Mouse (Mus musculus) layer of hippocampus, adult 18-20 months (tissue): ENCODE data around the gene Zfp398. TPM values are rescaled to one million over a fixed set of nuclear protein-coding genes. Genes with fewer than 3 reads are reported as not detected.
A peak's percentile ranks its signal among the peaks of the same experiment; 100 is the strongest.
"Not testable (repeated sequence)": the region's sequence is repeated elsewhere in the genome, so short reads cannot be mapped to it uniquely, and the experiment has no call there.

ENCODE experiments used
- DNase-seq, 2 experiments: peaks; one replicate each; pipeline ENCODE4 v3.0.0; 2022; ENCODE audit warnings: low spot score in 2 of 2
- total RNA-seq, 2 experiments: library from RNA; stranded (reverse); gene quantifications; 2 replicates each; pipeline ENCODE4 v1.2.3; 2021

Zfp398 gene
- total RNA-seq, 2 experiments from 2014 or later: 20.1 to 23.8 TPM

DNA sequence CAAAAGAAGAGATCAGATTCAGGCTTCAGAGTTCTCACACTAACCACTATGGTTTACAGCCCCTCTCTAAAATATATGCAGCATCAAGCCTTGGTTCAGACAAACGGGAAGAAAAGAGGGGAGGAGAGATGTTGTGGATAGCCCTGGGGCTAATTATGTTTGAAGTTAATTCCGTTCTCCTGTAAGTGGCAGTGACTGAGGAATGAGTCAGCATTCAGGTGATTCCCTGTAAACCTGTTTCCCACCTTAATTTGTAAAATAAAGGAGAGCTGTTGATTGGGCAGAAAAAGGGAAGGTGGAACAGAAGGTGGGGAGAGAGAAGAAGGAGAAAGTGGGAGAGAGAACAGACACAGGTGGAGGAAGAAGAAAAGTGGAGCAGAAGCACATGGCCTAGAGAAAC is 11.2 kb upstream of the Zfp398 start:
- DNase-seq: no peak

DNA sequence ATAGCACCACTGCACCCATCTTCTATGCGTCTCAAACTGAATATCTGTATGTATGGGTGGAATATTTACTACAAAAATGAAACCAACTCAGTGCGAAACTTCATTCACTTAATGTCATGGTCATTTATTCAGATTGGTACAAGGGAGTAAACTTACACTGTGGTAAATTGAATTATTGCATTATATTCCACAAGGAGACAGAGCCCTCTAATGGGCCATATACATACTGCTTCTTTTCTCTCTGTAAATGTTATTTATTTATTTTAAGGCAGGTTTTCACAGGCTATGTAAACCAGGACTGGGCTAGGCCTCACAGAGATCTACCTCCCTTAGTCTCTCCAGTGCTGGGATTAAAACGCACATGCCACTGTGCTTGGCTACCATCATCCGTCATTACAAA is 8.0 kb upstream of the Zfp398 start:
- DNase-seq: no peak

- DNase-seq: no peak
These were observed 6.5 kb upstream of the Zfp398 start for GRCm38 (mm10) chr6:47828950-47829349.

GRCm38 (mm10) chr6:47830104-47831078 is 5.1 kb upstream of the Zfp398 start, which contains the start of gene Zfp786:
Gene Zfp786 (minus strand): TSS chr6:47830867.
- DNase-seq: peak; percentile 87 to 93

DNA sequence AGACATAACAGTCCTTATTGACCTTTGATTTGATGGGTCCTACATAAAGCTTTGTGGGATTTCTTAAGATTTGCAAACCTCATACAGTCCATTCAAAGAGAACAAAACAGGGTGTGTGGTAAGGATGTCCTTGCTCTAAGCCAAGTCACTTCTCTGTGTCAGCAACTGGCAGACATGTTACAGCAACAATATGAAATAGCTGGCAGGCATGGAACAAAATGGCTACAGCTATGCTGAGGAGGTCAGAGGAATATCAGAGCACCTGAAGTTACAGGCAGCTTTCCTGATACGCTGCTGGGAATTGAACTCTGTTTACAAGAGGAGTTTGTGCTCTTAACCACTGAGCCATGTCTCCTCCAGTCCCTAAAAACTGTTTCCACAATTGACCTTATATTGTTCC is 3.2 kb upstream of the Zfp398 start:
- DNase-seq: no peak

DNA sequence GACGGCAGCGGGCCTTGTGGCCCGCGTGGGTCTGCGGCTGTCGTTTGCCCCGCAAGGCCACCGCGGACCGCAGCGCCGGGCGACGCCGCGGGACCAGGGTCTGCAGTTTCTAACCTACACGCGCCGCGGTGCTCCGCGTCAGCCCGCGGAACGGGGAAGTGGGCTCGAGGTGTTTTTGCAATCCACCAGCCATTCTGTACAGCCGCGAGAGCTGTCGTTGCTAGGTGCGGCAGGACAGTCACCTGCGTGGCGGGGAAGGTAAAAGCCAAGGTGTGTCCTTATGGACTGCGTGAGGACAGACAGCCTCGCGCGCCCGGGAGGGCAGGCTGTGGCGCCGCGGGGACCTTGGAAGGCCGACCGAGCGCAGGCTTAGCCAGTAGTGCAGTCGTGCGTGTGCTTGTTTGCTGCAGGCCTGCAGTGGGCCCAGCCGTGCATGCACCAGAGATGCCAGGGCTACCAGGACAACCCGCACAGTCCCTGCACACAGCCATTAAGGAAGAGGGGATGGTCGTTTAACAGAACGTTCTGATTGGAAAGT is 592 bp downstream of the Zfp398 start:
- DNase-seq: peak; percentile 24 to 52

DNA sequence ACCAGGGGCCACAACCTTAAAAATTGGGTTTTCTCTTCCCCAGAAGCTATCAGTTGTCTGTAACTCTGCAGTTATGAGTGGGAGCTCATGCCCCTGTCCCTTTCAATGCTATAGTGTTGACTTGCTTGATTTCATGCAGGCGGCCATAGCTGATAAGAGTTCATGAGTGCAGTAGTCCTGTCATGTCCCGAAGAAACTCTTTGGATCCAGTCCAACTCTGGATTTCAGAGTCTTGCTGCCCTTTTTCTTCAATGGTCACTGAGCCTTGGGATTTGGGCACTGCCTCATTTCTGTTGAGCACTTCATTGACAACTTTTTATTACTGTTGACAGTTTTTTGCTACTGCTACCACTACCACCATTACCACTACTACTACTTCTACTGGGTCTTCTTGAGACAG is 2.2 kb downstream of the Zfp398 start:
- no peak for DNase-seq

DNA sequence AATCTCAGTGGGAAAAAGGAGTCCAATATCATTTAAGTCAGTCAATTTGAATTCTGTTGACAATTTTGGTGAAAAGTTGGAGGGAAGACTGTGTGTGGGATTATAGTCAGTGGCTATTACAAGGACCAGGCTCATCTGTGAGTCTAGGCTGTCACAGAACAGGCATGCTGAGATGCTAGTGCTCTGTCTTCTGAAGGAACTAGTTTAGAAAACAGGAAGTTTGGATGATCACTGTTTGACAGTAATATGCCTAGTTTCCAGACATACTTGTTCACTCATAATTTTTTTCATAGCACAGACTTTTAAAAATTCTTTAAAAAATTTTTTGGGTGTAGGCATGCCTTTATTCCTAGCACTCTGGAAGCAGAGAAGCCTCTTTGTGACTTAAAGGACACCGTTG is 5.6 kb downstream of the Zfp398 start:
- no peak for DNase-seq

DNA sequence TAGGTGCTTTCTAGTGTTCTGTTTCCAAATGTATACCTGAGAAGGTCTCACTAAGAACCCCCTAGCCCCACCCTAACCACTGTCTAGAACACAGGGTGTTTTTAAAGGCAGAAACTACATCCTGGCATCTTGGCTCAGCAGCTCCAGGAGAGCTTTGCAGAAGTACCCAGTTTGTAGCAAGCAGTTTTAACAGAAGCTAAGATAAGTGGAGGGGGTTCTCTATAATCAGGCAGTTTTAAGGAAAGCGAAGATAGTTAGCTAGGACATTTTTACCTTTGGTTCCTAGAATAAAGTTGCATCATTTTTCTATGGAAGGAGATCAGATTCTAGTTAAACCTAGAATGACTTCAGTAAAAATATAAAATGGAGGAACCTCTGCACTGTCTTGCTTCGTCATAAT is 6.4 kb downstream of the Zfp398 start:
- DNase-seq: no peak

DNA sequence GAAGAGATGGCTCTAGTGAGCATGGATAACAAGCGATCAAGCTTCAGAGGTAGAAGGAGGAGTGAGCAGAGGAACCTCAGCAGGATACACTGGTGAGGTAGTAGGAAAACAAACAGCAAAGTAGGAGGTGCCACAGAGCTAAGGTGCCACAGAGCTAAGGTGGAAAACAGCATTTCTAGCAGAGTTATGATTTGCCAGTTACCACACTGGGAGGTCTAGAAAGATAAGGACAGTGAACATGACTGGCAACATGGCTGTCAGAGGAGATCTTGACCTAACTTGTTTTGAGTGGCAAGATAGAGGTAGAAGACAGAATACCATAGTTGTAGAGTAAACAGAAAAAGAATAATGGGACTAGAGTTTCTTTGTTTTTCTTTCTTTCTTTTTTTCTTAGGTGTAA is 6.9 kb downstream of the Zfp398 start:
- DNase-seq: no peak

DNA sequence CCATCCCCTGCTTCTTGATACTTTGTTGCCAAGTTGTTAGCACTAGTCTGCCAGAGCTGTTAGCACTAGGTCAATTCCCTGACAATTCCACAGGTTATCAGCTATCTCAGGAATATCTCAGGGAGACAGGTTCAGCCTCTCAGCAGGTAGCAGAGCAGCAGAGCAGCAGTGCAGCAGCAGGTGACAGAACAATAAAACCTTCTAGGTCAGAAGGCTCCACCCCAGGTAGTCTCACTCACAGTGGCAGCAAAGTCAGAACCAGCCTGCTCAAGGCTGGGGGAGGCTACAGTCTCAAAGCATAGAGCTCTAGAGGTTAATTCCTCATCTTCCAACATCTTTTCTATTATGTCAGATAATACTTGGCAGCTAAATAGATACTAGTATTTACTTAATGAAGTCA is 10.3 kb downstream of the Zfp398 start:
- DNase-seq: no peak

DNA sequence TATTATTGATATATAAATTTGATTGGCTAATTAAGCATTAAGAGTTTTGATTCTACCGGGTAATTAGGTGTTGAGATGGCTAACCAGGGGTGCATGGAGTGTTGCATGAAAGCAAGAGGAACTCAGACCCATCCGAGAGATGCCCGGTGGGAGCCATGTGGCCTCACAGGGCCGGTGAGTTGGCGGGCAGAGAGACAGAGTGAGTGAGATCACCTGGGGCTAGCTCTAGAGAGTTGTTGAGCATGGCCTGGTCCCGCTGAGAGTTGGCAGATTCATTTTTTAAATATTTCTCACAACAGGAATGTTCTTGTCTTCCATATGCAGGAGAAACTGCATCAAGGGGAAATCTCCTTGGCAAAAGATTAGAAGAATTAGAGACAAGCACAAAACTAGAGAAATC is 21.8 kb downstream of the Zfp398 start:
- DNase-seq: no peak

- DNase-seq: not testable (repeated sequence)
These were observed 22.3 kb downstream of the Zfp398 start for GRCm38 (mm10) chr6:47857729-47858128.

DNA sequence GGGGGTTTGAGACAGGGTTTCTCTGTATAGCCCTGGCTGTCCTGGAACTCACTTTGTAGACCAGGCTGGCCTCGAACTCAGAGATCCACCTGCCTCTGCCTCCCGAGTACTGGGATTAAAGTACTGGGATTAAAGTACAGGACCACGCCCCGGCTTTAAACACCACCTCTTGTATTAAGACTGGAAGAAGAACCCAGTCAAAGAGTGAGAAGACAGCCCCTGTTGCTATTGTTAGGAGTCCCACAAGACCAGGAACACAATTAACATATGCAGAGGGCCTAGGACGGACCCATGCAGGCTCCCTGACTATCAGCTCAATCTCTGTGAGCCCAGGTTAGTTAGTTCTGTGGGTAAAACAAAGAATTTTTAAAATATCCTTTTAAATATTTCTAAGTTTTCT is 36.8 kb downstream of the Zfp398 start:
- DNase-seq: no peak

DNA sequence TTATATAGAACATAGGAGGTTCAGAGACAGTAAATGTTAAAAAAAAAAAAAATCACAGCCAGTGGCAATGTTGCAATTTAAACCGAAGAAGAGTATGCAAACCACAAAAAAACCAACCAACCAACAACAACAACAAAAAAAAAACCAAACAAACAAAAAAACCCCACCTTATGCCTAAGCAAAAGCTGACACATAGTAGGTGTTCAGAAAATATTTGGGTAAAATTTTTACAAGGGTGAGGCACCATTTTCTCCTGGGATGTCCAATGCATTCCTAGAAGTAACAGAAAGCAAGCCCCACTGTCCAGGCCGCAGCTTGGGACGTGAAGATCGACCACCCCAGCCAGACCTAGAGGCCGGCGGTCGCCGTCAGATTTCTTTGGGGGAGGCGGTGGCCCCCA is 41.6 kb downstream of the Zfp398 start, which contains the start of gene Zfp282:
TSS of gene Zfp282 (plus strand) at position 147 of the 400 bp plus-strand sequence.
- DNase-seq: no peak

GRCm38 (mm10) chr6:47877461-47878132 is 42.1 kb downstream of the Zfp398 start:
- peak; percentile 91 to 92 for DNase-seq

DNA sequence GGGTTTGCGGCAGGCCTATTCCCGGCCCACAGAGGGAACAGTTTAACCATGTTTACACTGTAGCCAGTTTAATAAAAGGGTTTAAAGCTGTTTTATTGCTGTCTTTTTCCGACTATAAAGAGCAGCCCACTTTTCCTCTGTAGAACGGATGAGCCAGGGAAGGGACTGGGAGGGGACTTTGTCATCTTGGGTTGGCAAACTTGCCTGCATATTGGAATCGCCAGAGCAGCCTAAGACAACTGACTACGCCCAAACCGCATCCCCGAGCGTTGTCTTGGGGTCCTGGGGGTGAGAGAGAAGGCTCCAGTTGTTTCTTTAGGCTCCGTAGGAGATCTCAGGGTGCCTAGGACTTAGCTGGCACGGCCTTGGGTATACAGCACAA is 42.7 kb downstream of the Zfp398 start:
- no peak for DNase-seq

DNA sequence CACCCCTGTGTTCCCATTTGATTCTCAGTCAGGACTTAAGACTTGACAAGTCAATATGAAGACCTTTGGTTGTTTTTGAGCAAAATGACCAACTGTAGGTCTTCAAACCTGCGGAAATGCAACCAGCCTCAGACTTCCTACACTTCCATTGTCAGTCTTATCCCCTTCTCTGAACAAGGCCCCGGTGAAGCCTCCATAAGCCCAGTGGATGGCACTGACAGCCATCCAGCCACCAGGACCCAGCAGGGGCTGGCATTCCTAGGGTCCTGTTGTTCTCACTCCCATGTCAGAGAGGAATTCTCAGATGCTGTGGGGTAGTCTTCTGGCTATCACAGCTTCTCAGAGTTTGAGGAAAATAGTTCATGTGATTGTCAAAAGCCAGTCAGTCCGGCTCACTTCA is 43.1 kb downstream of the Zfp398 start:
- no peak for DNase-seq

- no peak for DNase-seq
These were observed 43.7 kb downstream of the Zfp398 start for GRCm38 (mm10) chr6:47879049-47879716.

DNA sequence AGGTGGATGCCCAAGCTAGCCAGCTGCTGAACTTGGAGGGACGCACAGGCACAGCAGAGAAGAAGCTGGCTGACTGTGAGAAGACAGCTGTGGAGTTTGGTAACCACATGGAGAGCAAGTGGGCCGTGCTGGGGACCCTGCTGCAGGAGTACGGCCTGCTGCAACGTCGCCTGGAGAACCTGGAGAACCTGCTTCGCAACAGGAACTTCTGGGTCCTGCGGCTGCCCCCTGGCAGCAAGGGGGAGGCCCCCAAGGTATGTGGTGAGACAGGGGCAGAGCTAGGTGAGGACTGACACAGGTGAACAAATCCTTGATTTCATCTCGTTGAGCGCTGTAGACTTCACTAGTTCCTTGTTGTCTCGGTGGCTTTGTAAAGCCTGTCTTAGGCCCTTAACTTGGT is 44.7 kb downstream of the Zfp398 start:
- DNase-seq: no peak

GRCm38 (mm10) chr6:47888812-47889383 is 53.4 kb downstream of the Zfp398 start:
- DNase-seq: no peak
